Mouse (Mus musculus) left cerebral cortex, postnatal 10 days (tissue): ENCODE data around the gene Ttbk1. TPM values are rescaled to one million over a fixed set of nuclear protein-coding genes. Genes with fewer than 3 reads are reported as not detected.

Experiments used
- DNase-seq, 2 experiments: peaks; one replicate each; pipeline ENCODE4 v3.0.0; 2021 to 2022; ENCODE audit warnings: low spot score in 2 of 2, mixed read lengths in 1 of 2; ENCODE audit errors: extremely low spot score in 1 of 2
- intact Hi-C: fragments of 180-260 bp; cut with DNase I; formaldehyde crosslinking; loops from one replicate; pipeline ENCODE4 v1.15.1; 2025
- total RNA-seq, 2 experiments: library from RNA; stranded (reverse); gene quantifications; 2 replicates each; pipeline ENCODE4 v1.2.3; 2021

The Ttbk1 gene
- total RNA-seq, 2 experiments from 2014 or later: 115 to 117 TPM

- intact Hi-C loops: no loop called here
- no peak for DNase-seq
Observed at GRCm38 (mm10) chr17:46436672-46437366, 50.7 kb downstream of the Ttbk1 start.

GRCm38 (mm10) chr17:46433627-46434026 lies 53.8 kb downstream of the Ttbk1 start:
- intact Hi-C loops: no loop called here
- no peak for DNase-seq

DNA sequence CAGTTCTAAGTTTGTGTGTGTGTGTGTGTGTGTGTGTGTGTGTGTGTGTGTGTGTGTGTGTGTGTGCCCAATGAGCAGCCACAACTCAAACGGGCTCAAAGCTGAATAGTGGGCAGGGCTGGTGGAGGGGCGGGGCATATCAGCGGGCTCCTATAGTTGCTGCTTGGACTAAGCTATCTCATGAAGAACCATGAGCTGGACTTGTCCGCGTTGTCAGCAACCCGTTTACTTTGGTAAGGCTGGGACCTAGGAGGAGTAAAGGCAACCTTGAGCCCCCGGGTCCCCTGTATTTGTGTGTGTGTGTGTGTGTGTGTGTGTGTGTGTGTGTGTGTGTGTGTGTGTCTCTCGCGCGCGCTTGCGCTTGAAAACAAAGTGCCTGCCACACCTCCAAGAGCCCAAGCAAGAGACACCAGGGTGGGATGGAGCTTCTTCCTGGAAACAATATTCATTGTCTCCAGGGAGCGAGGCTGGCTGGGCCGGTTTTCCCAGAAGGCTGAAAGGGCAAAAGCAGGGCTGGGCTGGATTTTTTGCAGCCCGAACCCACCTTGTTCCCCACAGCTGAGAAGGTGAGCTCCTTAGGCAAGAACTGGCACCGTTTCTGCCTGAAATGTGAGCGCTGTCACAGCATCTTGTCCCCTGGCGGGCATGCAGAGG lies 58.6 kb downstream of the Ttbk1 start, which contains the start of gene Crip3:
Crip3 (plus strand) TSS at position 166 of the 654 bp plus-strand sequence.
- intact Hi-C loops: no loop called here
- no peak for DNase-seq

DNA sequence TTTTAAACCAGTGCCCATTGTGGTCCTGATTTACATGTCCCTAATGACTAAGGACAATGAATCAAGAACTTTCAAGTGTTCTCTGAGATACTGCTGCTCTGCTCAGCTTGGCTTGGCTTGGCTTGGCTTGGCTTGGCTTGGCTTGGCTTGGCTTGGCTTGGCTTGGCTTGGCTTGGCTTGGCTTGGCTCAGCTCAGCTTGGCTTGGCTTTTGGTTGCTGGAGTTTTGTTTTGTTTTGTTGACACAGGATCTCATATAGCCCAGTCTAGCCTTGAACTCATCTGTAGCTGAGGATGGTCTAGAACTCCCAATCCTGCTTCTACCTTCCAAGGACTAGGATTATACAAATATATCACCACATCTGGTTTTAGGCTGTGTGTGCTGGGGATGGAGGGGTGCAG lies 61.0 kb downstream of the Ttbk1 start:
- intact Hi-C loops: no loop called here
- no peak for DNase-seq

DNA sequence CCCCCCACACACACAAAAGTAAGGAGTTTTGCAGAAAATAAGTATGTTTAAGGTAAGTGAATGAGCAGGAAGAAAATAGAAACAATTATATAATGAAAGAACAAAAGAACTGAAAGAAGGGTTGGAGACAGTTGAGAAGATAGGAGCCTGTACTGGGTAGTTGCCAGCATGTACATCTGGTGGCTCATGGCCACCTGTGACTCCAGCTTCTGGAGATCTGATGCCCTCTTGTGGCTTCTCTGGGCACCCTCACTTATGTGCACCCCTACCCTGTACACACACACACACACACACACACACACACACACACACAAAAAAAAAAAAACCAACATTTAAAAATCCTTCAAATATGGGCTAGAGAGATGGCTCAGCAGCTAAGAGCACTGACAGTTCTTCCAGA lies 67.8 kb downstream of the Ttbk1 start:
- no peak for DNase-seq
- intact Hi-C loops: no loop called here

DNA sequence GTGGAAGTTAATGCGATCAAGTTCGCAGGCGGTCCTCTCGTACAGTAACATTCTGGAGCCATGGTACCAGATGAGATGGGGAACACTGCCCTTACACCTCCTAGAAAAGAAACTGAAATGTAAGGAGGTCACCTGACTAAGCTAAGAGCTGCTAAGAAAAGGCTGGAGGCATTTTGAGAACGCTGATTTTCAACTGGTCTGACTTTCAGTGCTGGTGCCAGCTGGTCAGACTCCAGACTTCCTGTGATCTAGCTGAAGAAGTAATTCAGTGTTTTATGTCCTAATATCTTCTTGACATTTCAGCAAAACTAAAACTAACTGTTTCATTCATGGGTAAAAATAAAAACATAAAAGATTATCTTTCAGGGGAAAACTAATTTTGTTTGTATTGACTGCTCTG lies 68.8 kb downstream of the Ttbk1 start:
- intact Hi-C loops: no loop called here
- DNase-seq: no peak

- intact Hi-C loops: no loop called here
- DNase-seq: no peak
Observed at GRCm38 (mm10) chr17:46408478-46408877, 79.0 kb downstream of the Ttbk1 start.

DNA sequence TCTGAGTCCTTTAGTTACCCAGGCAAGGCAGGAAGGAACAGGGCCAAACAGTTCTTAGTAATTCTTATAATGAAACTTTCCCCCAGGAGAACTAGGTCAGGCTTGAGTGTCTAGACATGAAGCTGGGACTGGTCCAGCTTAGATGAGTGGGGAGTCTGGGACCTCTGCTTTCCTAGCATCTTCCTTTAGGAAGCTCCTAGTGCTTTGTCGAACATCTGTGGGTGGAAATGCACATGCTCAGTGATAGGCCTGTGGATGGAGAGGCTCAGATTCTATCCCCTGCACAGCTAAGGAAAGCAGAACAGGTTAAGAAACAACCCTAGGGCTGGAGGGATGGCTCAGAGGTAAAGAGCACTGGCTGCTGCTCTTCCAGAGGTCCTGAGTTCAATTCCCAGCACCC lies 92.8 kb downstream of the Ttbk1 start:
- intact Hi-C loops: no loop called here
- DNase-seq: no peak

DNA sequence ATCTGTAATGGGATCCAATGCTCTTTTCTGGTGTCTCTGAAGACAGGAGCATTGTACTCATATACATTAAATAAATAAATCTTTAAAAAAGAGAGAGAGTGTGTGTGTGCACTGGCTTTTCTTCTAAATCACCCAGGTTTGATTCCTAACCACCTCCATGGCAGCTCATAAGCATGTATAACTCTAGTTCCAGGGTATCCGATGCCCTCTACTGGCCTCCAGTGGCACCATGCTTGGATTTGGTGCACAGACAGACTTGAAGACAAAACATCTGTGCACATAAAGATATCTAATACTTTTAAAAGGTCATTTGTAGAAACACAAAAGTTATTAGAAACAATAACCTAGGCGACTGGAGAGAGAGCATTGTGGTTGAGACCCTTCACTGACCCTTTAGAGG lies 94.5 kb downstream of the Ttbk1 start:
- intact Hi-C loops: no loop called here
- DNase-seq: no peak

Other genes with a start within 250 kb of the Ttbk1 start
- gene Polr1c, start 239.6 kb downstream of the Ttbk1 start, total RNA-seq: 10 to 100 TPM; 38.3 to 42.7 TPM
- 10 to 100 TPM; 73.6 to 83.9 TPM for gene Yipf3, start 239.6 kb downstream of the Ttbk1 start, total RNA-seq
- gene Lrrc73, start 234.1 kb downstream of the Ttbk1 start, total RNA-seq: 100 to 1,000 TPM; 101 to 103 TPM
- 10 to 100 TPM; 33.2 to 37.8 TPM for gene Tjap1, start 204.6 kb downstream of the Ttbk1 start, total RNA-seq
- 10 to 100 TPM; 52.1 to 52.5 TPM for gene Dlk2, start 190.3 kb downstream of the Ttbk1 start, total RNA-seq
- 1 to 10 TPM; 8.1 to 8.7 TPM for gene Abcc10, start 159.3 kb downstream of the Ttbk1 start, total RNA-seq
- gene Zfp318, start 103.9 kb downstream of the Ttbk1 start, total RNA-seq: 10 to 100 TPM; 78.2 to 79.2 TPM
- 1 to 10 TPM; 3.1 to 5.9 TPM for gene Crip3, start 58.7 kb downstream of the Ttbk1 start, total RNA-seq
- under 1 TPM; 0.26 to 0.75 TPM for gene Slc22a7, start 49.2 kb downstream of the Ttbk1 start, total RNA-seq
- gene Dnph1, start 9.0 kb upstream of the Ttbk1 start, total RNA-seq: 1 to 10 TPM; 6.0 to 6.2 TPM
- 10 to 100 TPM; 41.7 to 43.5 TPM for gene Cul9, start 58.7 kb upstream of the Ttbk1 start, total RNA-seq
- gene Srf, start 68.5 kb upstream of the Ttbk1 start, total RNA-seq: 10 to 100 TPM; 39.9 to 44.9 TPM
- gene Ptk7, start 141.8 kb upstream of the Ttbk1 start, total RNA-seq: 10 to 100 TPM; 18.5 to 18.8 TPM
- gene Klc4, start 158.3 kb upstream of the Ttbk1 start, total RNA-seq: 10 to 100 TPM; 14.7 to 15.0 TPM
- gene Mrpl2, start 158.6 kb upstream of the Ttbk1 start, total RNA-seq: 10 to 100 TPM; 44.6 to 50.5 TPM
- 10 to 100 TPM; 39.3 to 46.5 TPM for gene Cul7, start 162.7 kb upstream of the Ttbk1 start, total RNA-seq
- 10 to 100 TPM; 14.8 to 19.3 TPM for gene Rrp36, start 186.7 kb upstream of the Ttbk1 start, total RNA-seq
- gene Mea1, start 191.1 kb upstream of the Ttbk1 start, total RNA-seq: 100 to 1,000 TPM; 124 to 130 TPM
- gene Klhdc3, start 193.2 kb upstream of the Ttbk1 start, total RNA-seq: 100 to 1,000 TPM; 175 to 180 TPM
- 10 to 100 TPM; 96.4 to 98.5 TPM for gene Ppp2r5d, start 217.4 kb upstream of the Ttbk1 start, total RNA-seq
- gene Pex6, start 223.8 kb upstream of the Ttbk1 start, total RNA-seq: 10 to 100 TPM; 28.9 to 29.4 TPM
- under 1 TPM in 1 of 2 experiments, not detected in 1; 0.69 TPM for gene Gnmt, start 241.5 kb upstream of the Ttbk1 start, total RNA-seq